Mouse (Mus musculus) neutrophil, adult 5-6 weeks (primary cell): ENCODE data around the gene Rnf19b. TPM values are rescaled to one million over a fixed set of nuclear protein-coding genes. Genes with fewer than 3 reads are reported as not detected.
A peak's percentile ranks its signal among the peaks of the same experiment; 100 is the strongest.

Experiments
- ATAC-seq: fragments of 151-379, 151-347 bp; 2 replicates; pipeline ENCODE4 v1.8.0; 2017; ENCODE audit warnings: mild to moderate bottlenecking, moderate TSS enrichment; ENCODE audit not compliant: insufficient number of reproducible peaks, poor library complexity, low FRiP score, severe bottlenecking; ENCODE audit errors: extremely low read depth
- total RNA-seq: library from RNA; stranded (forward); fragments of 200-1000 nt; gene quantifications from 2 replicates; pipeline ENCODE4 v1.2.3, GENCODE M21; 2017

Gene Rnf19b
- total RNA-seq, 1 experiment from 2014 or later = 196 TPM

DNA sequence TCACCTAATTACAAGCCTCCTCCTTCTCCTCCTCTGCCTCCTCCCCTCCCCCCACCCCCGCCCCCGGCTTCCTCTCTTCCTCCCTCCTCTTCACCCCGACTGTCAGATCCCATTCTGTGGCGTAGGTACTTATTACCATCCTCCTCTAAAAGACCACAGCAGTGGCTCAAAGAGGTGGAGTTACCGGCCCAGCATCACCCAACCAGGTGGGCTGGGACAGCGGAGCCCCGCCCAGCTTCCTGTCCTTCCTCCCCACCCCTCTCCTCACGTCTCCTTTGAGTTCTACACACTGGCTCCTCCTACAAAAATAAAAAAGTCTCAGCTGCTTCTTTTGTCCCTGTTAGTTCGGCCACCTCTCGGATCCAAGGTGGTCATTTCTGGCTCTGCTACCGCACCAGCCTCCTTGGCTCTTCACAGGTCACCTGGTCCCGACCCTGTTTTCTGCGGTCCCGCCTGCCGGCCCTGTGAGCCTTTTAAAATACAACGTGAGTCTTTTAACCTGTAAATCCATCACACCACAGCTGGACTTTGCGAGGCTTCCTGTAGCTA is 72.8 kb downstream of the Rnf19b start:
- ATAC-seq = peak; percentile 40

DNA sequence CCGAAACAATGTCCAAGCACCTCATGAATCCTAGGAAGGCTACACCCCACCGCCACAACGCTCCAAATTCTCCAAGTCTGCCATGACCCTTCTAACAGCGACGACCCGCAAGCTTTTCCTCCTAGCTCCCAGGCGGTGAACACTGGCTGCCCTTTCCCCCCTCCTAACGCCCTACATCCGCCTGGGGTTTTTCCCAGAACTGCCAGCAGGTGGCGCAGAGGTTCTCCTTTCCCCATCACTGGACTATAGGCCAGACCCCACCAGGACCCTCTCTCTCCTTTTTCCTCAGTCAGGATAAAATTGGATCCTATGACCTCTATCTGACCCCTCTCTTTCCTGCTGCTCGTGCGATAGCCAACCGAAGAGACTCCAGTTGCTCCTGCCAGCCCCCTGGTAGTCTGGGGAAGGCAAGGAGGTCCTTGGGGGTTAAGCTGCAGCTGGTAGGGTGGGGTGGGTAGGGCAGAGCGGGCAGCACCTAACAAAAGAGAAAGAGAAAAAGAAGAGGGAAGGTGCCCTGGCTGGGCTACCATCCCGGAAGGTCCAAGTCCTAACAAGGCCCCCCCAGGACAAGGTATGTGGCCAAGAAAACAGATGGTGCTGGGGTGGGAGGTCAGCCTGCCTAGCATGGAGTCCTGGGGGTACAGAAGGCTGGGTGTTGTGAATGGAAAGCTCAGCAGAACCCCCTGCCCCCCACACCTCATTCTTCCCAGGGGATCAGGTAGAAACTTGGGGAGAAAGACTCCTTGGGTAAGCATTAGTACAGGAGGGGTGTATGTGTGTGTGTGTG is 76.9 kb downstream of the Rnf19b start:
- ATAC-seq = no peak

Other genes with a start within 250 kb of the Rnf19b start
- gene Trim62, start 174.7 kb upstream of the Rnf19b start, total RNA-seq = 0.58 and 0.86 TPM in 2 replicates
- 0.98 TPM in 1 of 2 replicates, not detected in the other for gene Azin2, start 95.8 kb upstream of the Rnf19b start, total RNA-seq
- gene Ak2, start 66.3 kb upstream of the Rnf19b start, total RNA-seq = 36.3 and 40.5 TPM in 2 replicates
- gene Tmem54, start 47.3 kb downstream of the Rnf19b start, total RNA-seq = not detected in 2 replicates
- not detected in 2 replicates for gene Hpca, start 63.8 kb downstream of the Rnf19b start, total RNA-seq
- gene Fndc5, start 78.7 kb downstream of the Rnf19b start, total RNA-seq = not detected in 2 replicates
- gene S100pbp, start 131.5 kb downstream of the Rnf19b start, total RNA-seq = 33.0 and 44.8 TPM in 2 replicates
- gene Yars, start 131.5 kb downstream of the Rnf19b start, total RNA-seq = 26.3 and 31.4 TPM in 2 replicates
- gene C77080, start 203.1 kb downstream of the Rnf19b start, total RNA-seq = 2.0 TPM in 1 of 2 replicates, not detected in the other
- gene Sync, start 229.3 kb downstream of the Rnf19b start, total RNA-seq = 0.12 TPM in 1 of 2 replicates, not detected in the other